Mouse (Mus musculus) adrenal gland, adult 8-10 months (tissue): Measurements from ENCODE around the gene Dmxl2. TPM values are rescaled to one million over a fixed set of nuclear protein-coding genes. Genes with fewer than 3 reads are reported as not detected.

Experiments used
- DNase-seq: peaks from one replicate; pipeline ENCODE4 v3.0.0; 2022
- total RNA-seq, 4 experiments: library from RNA; stranded (reverse); gene quantifications; 2 replicates each; pipeline ENCODE4 v1.2.4; 2022

Dmxl2 gene
- total RNA-seq, 4 experiments from 2014 or later: 16.2 to 39.4 (median 24.3) TPM

DNA sequence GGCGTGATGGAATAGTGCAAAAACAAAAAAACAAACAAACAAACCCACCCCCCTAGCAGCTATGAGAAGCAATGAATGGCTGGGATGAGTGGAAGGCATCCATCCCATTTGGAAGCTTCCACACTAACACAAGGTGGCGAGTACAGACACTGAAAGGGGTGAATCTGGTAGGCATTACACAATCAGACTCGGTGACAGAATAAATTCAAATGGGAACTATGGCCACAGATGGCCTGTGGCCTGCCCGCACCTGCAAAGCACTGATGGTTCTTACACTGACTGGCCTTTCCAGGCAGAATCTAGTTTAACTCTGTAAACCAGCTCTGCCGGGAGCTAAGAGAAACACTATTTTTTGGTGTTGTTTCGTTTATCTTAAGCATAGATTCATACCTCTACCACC, 2.1 kb downstream of the Dmxl2 start:
- DNase-seq: no peak

DNA sequence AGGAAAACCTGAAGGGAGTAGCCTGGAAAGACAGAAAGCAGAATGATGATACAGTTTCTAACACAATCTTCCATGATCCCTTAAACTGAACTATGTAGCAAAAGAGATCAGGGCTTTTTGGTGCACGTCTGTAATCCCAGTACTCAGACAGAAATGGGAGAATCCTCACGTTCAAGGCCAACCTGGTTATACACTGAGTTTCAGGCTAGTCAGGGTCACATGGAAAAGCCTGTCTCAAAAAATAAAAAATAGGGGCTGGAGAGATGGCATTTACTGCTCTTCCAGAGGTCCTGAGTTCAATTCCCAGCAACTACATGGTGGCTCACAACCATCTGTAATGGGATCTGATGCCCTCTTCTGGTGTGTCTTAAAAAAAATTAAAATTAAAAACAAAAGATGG, 11.0 kb downstream of the Dmxl2 start:
- no peak for DNase-seq

DNA sequence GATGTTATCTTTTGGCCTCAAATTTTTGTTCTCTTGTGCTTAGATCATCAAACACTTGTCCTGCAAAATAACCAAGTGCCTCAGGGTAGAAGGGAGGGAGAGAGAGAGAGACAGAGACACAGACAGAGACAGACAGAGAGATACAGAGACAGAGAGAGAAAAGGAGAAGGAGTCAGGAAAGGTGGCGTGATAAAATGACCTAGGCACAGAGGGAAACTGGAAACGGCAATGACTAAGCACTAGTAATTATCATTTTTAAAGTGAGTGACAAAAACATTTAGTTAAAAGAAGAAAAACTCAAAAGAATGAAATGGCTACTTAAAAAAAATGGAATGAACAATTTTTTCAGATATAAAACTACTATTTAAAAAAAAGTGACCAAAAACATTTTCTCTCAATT, 11.8 kb downstream of the Dmxl2 start:
- DNase-seq: no peak

DNA sequence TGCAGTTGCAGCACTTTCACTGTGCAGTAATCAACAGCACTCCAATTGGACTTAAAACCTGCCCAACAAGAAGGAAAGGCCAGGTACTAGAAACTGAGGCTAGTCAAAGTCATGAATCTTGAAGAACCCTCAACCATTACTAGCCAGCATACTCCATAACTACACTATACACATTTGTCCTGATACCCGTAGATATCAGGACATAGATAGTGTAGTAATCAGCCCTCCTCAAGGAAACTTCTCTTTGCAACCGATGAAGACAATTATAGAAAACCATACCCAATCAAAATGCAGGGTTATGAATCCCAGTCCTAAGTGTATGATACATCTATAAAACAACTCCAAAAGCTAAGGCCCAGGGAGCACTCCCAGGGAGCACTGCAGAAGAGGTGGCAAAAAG, 16.5 kb downstream of the Dmxl2 start:
- no peak for DNase-seq

DNA sequence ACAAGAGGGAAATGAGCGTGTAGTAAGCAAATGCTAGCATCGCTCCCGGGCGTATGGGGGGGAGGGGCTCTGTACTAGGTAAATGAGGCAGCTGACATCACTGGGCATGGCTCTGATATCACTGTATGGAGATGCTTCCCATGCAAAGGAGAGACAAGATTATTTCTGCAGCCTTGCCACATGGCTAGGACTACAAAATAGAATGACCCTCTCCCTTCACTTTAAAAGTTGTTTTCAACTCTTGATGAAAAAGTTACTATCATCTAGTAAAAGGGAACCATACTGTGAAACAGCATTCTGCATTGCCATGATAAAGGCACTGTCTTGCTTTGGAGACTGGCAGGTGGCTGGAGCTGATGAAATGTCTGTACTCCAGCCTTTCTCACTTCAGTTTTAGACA, 18.2 kb downstream of the Dmxl2 start:
- DNase-seq: no peak

DNA sequence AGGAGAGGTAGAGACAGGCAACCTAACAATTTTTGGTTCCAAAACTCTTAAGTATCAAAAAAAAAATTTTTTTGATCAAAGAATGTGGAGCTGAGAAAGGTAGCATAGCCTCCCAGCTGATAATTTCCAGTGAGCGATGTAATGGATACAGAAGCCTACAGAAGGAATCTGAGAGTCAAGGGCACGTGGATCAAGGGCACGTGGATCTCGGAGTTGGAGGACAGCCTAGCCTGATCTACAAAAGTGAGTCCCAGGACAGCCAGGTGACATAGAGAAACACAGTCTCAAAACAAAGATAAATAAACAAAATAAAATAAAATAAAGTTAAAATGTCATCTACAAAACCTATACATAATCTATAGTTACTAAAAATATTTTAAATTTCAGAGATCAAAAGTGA, 18.7 kb downstream of the Dmxl2 start:
- DNase-seq: no peak

DNA sequence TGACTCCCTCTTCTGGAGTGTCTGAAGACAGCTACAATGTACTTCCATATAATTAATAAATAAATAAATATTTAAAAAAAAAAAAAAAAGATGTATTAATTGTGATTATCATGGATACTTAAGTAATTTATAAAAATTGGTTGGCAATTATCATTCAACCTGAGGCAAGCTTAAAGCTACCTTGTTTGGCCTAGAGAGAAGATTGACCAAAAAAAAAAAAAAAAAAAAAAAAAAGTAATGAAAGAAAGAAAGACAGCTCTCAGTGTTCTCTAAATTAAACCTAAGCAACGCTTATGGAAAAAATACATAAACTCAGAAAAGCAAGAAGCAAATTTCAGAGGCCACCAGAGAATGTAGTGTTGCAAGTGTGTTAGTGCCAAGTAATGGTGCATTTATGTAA, 22.4 kb downstream of the Dmxl2 start:
- no peak for DNase-seq

DNA sequence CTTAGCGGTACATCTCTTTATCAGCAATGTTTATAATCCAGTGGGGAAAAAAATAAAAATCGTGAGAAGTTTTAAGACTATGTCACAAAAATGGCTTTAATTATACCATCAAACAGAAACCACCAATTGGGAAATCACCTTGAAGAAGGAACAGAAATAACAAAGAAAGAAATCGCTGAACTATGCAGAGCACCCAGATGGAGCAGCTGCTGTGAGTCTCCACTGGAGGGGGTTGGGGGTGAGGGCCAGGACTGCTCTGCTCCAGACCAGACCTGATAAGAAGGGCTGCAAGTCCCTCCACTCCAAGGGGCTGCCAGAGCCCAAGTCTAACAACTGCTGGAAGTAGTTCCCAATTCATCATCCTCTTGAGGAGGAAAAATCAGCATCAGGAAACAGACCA, 23.3 kb downstream of the Dmxl2 start:
- no peak for DNase-seq

DNA sequence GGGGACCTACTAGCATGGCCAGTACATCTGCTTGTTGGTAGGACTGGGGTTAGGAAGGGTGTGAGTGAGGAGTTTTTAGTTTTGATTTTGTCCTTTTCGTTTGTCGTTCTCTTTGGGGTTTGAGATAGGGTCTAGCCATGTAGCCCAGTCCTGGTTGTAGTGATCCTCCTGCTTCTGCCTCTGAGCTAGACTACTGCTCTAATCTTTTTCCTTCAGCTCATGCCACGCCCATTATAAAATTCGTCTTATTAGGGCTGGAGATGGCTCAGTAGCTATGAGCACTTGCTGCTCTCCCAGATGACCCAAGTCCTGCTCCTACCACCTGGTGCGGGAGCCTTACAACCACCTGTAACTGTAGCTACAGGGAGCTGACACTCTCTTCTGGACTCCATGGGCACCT, 26.9 kb downstream of the Dmxl2 start:
- DNase-seq: no peak

DNA sequence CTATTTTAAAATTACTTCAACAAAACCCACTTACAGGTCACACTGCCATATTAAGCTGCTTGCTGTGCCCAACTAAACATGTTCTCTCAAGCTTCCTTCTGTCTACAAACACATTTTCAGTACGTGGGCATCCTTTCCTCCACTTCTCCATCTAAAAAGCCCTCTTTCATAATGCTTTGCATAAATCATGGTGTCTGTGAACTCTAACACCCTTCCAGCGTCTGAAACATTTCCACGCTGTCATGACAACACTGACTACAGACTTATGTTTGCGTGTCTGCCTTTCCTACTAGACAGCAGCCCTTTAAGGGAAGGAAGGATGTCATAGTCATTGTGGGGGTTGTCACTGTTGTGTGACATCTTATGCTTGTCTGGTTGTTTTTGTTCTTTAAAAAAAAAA, 27.4 kb downstream of the Dmxl2 start:
- DNase-seq: no peak

DNA sequence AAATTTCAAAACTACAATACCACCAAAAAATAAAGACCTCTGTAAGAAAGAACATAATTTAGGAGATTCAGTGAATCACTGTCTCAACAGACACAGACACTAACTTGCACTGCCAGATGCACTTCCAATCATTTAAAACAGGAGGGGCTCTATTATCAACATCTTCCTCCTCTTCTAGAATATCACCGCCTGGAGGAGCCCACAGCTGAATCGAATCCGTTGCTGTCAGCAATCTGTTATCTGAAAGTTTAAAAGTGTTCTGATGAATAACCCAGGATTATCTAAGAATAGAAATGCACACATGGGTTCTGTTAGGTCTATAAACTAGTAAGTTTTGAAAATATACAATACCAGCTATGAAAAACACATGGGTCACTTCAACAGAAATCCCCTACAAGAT, 28.6 kb downstream of the Dmxl2 start:
- no peak for DNase-seq

DNA sequence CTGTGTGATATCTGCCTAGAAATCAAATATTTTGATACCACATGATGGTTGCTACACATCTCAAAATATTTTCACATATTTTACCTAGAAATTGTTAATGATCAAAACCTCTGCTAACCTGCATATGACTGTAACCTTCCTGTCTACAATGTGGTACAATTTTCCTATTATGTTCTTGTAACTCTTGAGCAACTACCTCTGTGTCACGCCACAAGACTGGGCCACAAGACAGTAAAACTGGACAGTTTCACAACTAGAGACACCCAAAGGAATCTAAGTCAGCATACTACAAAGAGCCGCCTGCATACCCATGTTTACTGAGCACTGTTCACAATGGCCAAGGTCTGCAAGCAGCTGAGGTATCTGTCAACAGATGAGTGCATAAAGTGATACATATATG, 32.1 kb downstream of the Dmxl2 start:
- DNase-seq: no peak

DNA sequence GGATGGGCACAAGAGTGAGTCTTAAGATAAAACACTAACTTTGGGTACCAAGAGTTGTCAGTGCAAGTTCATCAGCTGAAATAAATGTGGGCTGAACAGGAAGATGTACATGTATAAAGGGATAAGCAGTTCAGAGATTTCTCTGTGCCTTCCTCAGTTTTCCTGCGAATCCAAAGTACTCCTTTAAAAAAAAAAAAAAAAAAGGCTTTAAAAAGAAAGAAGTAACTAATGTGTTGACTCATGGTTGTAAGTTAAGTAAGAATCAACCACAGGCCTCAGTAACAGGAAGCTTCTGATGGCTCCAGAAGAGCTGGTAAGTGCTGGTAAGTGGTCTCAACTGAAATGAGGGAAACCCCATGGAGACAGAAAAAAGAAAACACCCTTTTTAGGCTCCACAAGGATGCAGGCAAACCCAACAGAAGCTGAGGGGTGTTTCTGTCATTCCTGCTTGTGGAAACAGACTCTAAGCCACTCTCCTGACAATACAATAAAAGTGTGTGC, 33.9 kb downstream of the Dmxl2 start:
- no peak for DNase-seq

DNA sequence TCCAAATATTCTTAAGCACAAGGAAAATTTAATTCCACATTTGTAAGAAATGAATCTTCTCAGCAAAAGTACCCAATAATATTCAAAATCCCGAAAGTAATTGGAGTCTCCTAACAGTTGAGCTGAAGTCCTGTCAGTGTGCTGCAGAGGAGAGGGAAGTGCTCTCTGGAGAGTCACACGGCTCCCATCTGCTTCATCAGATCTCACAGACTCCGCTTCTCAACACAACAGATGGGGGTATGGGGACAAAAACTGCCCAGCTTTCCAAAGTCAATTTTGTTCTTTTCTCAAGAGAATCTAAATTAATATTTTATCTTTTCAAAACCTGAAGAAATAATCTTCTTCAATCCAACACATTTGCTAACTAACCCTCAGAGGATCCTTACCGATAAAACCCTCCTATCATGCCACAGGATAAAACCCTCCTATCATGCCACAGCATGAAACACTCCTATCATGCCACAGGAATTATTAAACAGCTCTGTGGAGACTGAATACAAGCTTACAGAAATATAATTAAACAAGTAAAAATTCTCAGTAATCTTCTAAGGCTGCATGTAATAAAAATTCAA, 37.9 kb downstream of the Dmxl2 start:
- DNase-seq: no peak

DNA sequence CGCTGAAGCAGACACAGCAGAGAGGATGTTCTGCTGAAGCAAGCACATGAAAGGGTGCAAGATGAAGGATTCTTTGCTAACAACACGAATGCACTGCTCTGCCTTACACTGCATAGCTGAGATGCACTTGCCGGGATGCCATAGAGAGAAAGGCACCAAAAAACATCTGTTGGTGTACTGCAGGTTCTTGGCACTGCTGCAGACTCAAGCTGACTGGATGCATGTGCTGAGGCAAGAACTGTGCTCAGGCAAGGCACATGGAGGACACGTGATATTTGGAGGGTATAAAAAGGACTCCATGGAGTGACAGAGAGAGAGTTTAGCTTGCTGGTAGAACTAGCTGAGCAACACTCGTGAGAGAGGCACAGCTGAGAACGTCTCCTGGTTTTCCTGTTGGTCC, 62.4 kb downstream of the Dmxl2 start:
- no peak for DNase-seq

DNA sequence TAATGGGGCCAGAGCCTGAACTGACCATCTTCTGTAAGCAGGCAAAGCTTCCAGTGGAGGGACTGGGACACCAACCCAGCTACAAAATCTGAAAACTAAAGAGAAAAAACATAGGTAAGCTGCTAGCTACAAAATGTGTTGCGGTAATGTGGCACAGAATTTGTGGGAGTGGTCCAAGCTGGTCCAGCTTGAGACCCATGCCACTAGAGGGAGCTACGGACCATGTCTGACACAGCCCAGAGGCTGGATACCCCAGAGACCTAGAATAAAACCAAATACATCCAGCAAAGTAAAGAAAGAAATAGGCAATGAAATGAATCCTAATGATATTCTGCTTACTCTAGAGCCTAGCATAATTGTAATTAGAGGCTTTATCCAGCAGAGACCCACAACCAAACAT, 63.2 kb downstream of the Dmxl2 start:
- DNase-seq: no peak

DNA sequence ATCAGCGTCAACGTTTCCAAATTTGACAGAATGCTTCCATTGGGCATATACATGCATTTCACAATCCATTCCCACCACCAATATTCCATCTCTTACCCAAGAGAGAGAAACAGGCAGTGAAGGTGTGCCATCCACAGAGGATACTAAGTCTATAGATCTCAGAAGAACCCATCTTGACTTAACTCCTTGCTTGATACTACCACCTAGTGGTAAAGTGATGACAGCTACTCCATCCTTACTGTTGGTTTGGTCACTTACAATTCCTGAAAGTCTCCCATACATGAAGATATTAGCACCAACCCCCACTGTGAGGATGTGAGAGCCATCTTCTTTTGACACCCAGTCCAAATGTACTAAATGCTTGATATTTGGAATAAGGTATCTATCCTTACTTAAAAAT, 85.2 kb downstream of the Dmxl2 start:
- DNase-seq: no peak

DNA sequence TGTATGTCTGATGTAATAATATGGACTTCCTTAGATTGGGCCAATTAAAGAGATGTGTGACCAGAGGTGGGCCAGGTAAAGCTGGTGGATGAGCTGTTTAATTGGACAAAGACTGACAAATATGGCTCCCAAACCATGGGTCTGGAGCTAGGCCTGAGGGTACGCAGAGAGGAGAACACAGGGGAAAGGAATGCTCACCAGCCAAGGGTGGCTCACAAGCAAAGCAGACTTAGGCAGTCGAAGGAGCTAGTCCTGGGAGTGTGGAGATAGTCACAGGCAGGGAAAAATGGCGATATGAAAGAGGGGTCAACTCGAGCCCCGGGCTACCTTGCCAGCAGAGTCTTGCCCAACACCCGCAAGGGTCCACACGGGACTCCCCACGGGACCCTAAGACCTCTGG, 144.7 kb downstream of the Dmxl2 start:
- DNase-seq: no peak

DNA sequence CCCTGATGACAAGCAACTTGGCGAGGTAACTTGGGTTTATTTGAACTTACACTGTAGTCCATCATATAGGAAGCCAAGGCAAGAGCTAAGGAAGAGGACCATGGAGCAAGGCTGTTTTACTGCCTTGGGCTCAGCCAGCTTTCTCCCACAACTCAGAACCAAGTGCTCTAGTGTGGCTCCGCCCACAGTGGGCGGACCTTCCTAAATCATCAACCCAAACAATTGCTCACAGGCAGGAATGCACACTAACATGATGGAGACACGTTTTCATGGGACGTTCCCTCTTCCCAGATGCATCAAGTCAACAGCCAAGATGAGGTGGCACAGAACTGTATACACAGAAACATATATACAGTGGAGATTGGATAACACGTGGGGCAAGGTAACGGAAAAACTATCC, 159.4 kb downstream of the Dmxl2 start:
- no peak for DNase-seq

DNA sequence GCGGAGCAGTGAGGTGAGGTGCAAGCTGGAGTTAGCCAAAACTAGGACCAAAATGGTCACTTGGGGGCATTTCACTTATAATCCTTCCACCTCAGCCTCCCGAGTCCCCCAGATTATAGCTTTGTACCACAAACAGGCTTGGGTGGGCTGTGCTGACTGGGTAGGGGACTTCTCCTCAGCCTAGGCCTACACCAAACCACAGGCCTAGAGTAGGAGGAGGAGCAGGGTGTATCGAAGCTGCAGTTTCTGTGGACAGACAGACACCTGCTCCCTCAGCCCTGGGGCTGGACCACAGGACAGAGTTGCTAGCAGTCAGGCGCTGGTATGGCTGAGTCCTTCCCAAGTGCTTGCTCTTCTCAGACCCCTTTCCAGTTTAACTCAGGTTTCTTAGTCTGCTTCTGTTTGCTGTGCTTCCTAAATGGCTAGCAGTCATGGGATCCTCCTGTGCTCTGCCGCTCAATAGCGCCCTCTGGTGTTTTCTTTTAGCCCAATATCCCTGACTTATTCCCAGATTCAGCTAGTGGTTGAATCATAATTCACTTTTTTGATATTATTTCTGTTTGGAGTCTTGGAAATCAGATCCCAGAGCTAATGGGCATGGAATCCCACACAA, 164.8 kb downstream of the Dmxl2 start:
- peak; percentile 15 for DNase-seq

DNA sequence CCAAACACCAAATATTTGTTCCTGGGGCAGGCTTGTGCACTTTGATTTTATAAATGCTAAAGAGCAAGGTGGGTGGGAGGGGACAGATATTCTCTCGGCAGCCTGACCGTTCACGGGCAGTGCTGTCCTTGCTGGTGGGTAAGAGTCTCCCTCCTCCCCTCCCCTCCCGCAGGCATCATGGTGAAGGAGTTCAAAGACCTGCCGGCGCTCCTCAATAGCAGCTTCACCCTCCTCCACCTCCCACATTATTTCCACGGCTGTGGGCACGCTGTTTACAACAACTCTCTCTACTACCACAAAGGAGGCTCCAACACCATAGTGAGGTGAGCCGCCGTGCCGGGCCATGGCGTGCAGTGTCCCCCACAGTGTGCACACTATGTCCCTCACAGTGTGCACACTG, 165.8 kb downstream of the Dmxl2 start:
- no peak for DNase-seq

DNA sequence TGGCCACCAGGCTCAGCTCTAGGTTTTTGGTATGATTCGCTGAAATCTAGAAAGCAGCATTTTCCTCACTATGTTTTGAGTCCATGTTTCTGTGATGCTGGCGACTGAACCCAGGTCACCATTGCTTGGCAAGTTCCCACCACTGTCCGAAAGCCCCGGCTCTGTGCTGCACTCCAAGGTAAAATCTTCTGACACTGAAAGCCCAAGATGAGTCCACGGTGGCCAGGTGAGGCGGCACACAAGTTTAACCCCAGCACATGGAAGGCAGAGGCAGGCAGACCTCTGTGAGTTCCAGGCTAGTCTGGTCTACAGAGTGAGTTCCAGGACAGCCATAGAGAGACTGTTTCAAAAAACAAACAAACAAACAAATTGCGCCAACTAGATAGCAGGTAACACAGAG, 172.2 kb downstream of the Dmxl2 start:
- no peak for DNase-seq

DNA sequence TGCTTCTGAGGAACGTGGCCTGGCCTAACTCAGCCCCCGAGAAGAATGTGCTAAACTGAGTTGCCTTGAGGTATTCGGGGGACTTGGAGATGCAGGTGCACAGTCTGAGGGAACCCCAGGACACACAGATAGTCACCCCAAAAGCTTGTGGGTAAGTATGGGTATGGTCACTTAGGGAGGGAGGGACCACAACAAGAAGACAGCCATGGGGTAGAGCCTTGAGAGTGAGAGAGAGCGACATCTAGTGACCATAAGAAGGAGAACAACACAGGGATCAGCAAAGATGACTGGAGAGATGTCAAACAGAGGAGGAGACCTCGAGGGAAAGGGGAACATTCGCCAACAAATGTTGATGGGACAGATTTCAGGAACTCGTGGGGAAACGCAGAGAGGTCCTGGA, 178.0 kb downstream of the Dmxl2 start:
- no peak for DNase-seq

DNA sequence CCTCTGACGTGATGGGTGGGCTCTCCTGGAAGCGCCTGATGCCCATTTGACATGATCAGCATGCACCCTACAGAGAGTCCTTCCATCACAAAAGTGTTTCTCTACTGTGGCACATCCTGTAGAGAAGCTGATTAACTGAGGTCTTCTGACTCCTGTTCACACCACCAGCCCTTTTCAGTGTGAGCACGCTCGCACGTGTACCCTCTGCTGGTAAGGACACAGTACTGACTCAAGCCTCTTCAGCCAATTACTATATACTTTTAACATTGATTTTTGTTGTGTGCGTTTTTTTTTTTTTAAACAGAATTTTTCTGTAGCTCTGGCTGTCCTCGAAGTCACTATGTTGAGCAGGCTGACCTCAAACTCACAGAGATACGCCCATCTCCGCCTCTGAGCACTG, 185.1 kb downstream of the Dmxl2 start:
- DNase-seq: no peak
